Mouse (Mus musculus) heart, embryonic 10.5 days (tissue): ENCODE data around the gene Onecut3. TPM values are rescaled to one million over a fixed set of nuclear protein-coding genes. Genes with fewer than 3 reads are reported as not detected.

ENCODE experiments used
- DNase-seq: peaks from one replicate; pipeline ENCODE4 v3.0.0-alpha.2; 2017; ENCODE audit warnings: low spot score
- H3K27ac ChIP-seq: fragments of 300-500 bp; sonication (generic); 2 replicates; pipeline ENCODE4 v1.5.1; 2016; ENCODE audit warnings: mild to moderate bottlenecking
- H3K27me3 ChIP-seq: fragments of 300-500 bp; sonication (generic); 2 replicates; pipeline ENCODE4 v1.6.1; 2016; ENCODE audit warnings: mild to moderate bottlenecking; ENCODE audit not compliant: poor library complexity, insufficient read depth, severe bottlenecking
- H3K36me3 ChIP-seq: fragments of 300-500 bp; sonication (generic); 2 replicates; pipeline ENCODE4 v1.6.1; 2016; ENCODE audit warnings: mild to moderate bottlenecking, moderate library complexity
- H3K4me1 ChIP-seq: fragments of 300-500 bp; sonication (generic); 2 replicates; pipeline ENCODE4 v1.6.1; 2016; ENCODE audit warnings: mild to moderate bottlenecking
- H3K4me3 ChIP-seq: fragments of 300-500 bp; sonication (generic); 2 replicates; pipeline ENCODE4 v1.5.1; 2016; ENCODE audit warnings: mild to moderate bottlenecking, moderate library complexity
- H3K9me3 ChIP-seq: fragments of 300-500 bp; sonication (generic); 2 replicates; pipeline ENCODE4 v1.6.1; 2016; ENCODE audit warnings: mild to moderate bottlenecking, moderate library complexity
- WGBS: fragments of 180-500 bp; shearing (Covaris S2); methylation state at CpG from one replicate; pipeline ENCODE4 v1.1.7; 2016; 5-methylcytosine and 5-hydroxymethylcytosine counted together
- polyA plus RNA-seq: library from polyadenylated mRNA; unstranded; fragments of >200 nt; fragmentation: Nextera tagmentation; extraction: Ambion mirVana; gene quantifications from 2 replicates; pipeline ENCODE4 v1.2.1, GENCODE M21; 2016

The Onecut3 gene
- polyA plus RNA-seq, 1 experiment from 2014 or later: 0.44 TPM

DNA sequence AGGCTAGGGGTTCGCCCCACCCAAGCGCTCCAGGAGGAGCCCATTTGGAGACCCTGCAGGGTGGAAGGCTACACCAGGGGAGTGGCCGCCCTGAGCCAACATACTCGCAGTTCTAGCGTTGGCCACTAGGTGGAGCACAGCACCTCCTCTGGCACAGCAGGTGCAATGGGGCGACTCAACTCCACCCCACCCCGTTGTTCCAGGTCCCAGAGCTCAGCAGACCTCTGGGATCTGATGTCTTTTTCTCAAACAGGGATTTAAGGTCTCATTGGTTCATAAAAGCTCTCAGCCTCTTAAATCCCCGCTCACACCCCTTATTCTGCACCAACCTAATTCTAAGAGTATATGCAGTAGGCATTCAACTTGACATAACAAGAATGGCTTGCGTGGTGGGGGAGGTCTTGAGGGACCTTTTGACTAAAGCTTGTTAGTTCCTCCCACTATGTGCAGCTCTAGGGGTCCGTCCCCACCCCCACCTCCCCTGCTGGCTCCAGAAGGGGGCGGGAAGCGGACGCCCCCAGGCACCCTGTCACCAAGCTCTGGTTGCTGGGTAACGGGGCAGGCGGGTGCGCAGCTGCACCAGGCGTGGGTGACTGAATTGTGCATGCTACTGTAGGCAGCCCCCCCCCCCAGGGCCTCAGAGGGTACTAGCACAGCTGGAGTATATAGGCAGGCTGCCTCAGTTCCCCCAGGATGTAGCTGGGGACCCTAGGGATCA, 71.9 kb downstream of the Onecut3 start:
- peaks cover 18% of the 10 kb centered on the region for H3K36me3 ChIP-seq
- peak; percentile 91 for DNase-seq
- H3K4me1 ChIP-seq: peaks cover 48% of the 10 kb centered on the region
- no peaks in the 10 kb centered on the region for H3K27me3 ChIP-seq
- WGBS: 27% methylated on average over 17 of the region's 17 CpGs
- no peak overlapping the region for H3K4me3 ChIP-seq
- no peaks in the 10 kb centered on the region for H3K9me3 ChIP-seq
- no peak overlapping the region for H3K27ac ChIP-seq

Other genes starting within 250 kb of the Onecut3 start
- gene Ndufs7, start 245.7 kb upstream of the Onecut3 start, polyA plus RNA-seq: 432 and 538 TPM in 2 replicates
- 61.2 and 72.0 TPM in 2 replicates for gene Gamt, start 233.8 kb upstream of the Onecut3 start, polyA plus RNA-seq
- gene Dazap1, start 233.3 kb upstream of the Onecut3 start, polyA plus RNA-seq: 40.2 and 58.0 TPM in 2 replicates
- gene Rps15, start 202.4 kb upstream of the Onecut3 start, polyA plus RNA-seq: 774 and 882 TPM in 2 replicates
- 0.74 and 0.78 TPM in 2 replicates for gene Apc2, start 198.9 kb upstream of the Onecut3 start, polyA plus RNA-seq
- 41.3 and 46.8 TPM in 2 replicates for gene 2310011J03Rik, start 174.3 kb upstream of the Onecut3 start, polyA plus RNA-seq
- 1.6 and 4.0 TPM in 2 replicates for gene Pcsk4, start 165.3 kb upstream of the Onecut3 start, polyA plus RNA-seq
- 7.1 and 18.3 TPM in 2 replicates for gene Reep6, start 164.9 kb upstream of the Onecut3 start, polyA plus RNA-seq
- gene Adamtsl5, start 146.4 kb upstream of the Onecut3 start, polyA plus RNA-seq: 1.3 and 1.9 TPM in 2 replicates
- gene Plk5, start 138.4 kb upstream of the Onecut3 start, polyA plus RNA-seq: 0.16 TPM in 1 of 2 replicates, not detected in the other
- 2.1 and 5.0 TPM in 2 replicates for gene Mex3d, start 107.2 kb upstream of the Onecut3 start, polyA plus RNA-seq
- gene Mbd3, start 95.3 kb upstream of the Onecut3 start, polyA plus RNA-seq: 237 and 315 TPM in 2 replicates
- 973 and 1,195 TPM in 2 replicates for gene Uqcr11, start 88.0 kb upstream of the Onecut3 start, polyA plus RNA-seq
- gene Tcf3, start 61.2 kb upstream of the Onecut3 start, polyA plus RNA-seq: 80.6 and 140 TPM in 2 replicates
- 0.31 and 0.32 TPM in 2 replicates for gene Atp8b3, start 44.3 kb downstream of the Onecut3 start, polyA plus RNA-seq
- gene Rexo1, start 66.7 kb downstream of the Onecut3 start, polyA plus RNA-seq: 25.1 and 26.9 TPM in 2 replicates
- 7.9 and 8.1 TPM in 2 replicates for gene Klf16, start 82.5 kb downstream of the Onecut3 start, polyA plus RNA-seq
- gene Abhd17a, start 95.5 kb downstream of the Onecut3 start, polyA plus RNA-seq: 94.1 and 120 TPM in 2 replicates
- 97.4 and 97.9 TPM in 2 replicates for gene Scamp4, start 108.0 kb downstream of the Onecut3 start, polyA plus RNA-seq
- 5.8 and 9.3 TPM in 2 replicates for gene Adat3, start 108.0 kb downstream of the Onecut3 start, polyA plus RNA-seq
- 3.1 and 3.5 TPM in 2 replicates for gene Gm49322, start 111.2 kb downstream of the Onecut3 start, polyA plus RNA-seq
- gene Csnk1g2, start 128.0 kb downstream of the Onecut3 start, polyA plus RNA-seq: 110 and 150 TPM in 2 replicates
- 59.0 and 69.9 TPM in 2 replicates for gene Btbd2, start 162.2 kb downstream of the Onecut3 start, polyA plus RNA-seq
- 90.8 and 92.0 TPM in 2 replicates for gene Mknk2, start 183.3 kb downstream of the Onecut3 start, polyA plus RNA-seq
- gene Mob3a, start 207.1 kb downstream of the Onecut3 start, polyA plus RNA-seq: 54.8 and 56.8 TPM in 2 replicates
- gene Izumo4, start 207.3 kb downstream of the Onecut3 start, polyA plus RNA-seq: 12.8 and 14.4 TPM in 2 replicates
- gene Ap3d1, start 247.4 kb downstream of the Onecut3 start, polyA plus RNA-seq: 53.1 and 60.4 TPM in 2 replicates